Mouse (Mus musculus): ENCODE results near the gene Elf4. TPM values are rescaled to one million over a fixed set of nuclear protein-coding genes. Genes with fewer than 3 reads are reported as not detected.

Gene Elf4
- 4.8 and 5.3 TPM in 2 replicates for total RNA-seq (2012; rRNA removed)
- 0.82 and 1.4 TPM in 2 replicates for total RNA-seq (2014; rRNA removed)
- 10.1 and 12.4 TPM in 2 replicates for polyA plus RNA-seq (2012; ENCODE audit: insufficient read length, low read depth)

DNA sequence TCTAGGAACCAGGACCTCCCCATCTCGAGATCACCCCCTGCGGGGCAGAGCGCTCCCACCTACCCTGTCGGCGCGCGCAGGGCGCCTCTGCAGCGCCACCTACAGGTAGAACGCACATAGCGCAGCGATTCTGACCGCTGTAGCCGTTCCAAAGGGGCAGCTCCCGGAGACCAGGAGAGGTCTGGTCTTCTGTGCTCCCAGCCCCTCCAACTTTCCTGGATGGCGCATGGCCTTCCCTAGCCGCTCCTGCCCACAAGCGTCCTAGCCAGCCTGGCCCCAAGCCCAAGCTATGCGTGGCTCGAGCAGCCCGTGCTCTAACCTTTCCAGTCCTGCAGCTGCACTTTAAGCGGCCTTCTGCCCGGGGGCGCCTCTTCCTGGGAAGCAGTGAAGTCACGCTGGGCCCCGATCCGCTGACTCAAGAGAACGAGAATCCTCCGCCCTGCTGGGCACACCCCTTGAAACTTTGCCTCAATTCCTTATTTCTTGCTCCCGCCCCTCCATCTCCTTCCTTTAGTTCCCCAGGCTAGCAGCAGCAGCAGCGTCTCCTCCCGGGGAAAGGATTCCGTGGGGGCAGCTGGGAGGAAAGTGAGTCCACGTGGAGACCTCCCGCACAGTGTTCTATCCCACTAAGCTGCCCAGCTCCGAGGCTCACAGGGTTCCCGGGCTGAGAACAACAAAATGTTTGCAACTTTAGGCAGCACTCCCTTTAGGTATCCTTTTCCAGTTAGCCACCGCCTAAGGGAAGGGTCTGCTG, at the start of gene Elf4:
TSS of gene Elf4 (minus strand) at position 379 of the 754 bp plus-strand sequence.
- peak within 1 kb of the TSS; percentile 32 to 60 (median 39) for H3K4me3 ChIP-seq (replicated peaks in 1 of 3; ENCODE audit: low read depth in 2 of 3, low read length in 2 of 3, poor library complexity in 1 of 3)
- dilution Hi-C loops (cut with MboI; ENCODE audit: extremely low pct_ligation_motif_present, extremely low pct_unique_long_range_greater_than_20kb, low sequenced_read_pairs) = no loop called here
- peak within 1 kb of the TSS; percentile 93 for H3K4me2 ChIP-seq (ENCODE audit: insufficient read depth, low read depth, poor library complexity, severe bottlenecking)
- in situ Hi-C loops (cut with MboI; ENCODE audit: low pct_ligation_motif_present, low pct_unique_long_range_greater_than_20kb, low sequenced_read_pairs) = loop anchor here (5.0 kb wide), 1 partner anchor 41 kb away; no protein-coding TSS in a partner anchor
- peak; percentile 33 for DNase-seq (ENCODE audit: extremely low read depth)
- H3K79me2 ChIP-seq (replicated peaks; ENCODE audit: control insufficient read depth, extremely low read depth, insufficient read depth, poor library complexity, severe bottlenecking) = no peaks in the 10 kb centered on the region
- H3K9me3 ChIP-seq (replicated peaks; ENCODE audit: low read length) = no peaks in the 10 kb centered on the region
- no peak within 1 kb of the TSS for H3K27ac ChIP-seq (ENCODE audit: insufficient read depth, low read depth)
- TF ChIP-seq SIN3A (IDR thresholded peaks at IDR 0.05; ENCODE audit: low read length) (0 out of 2 replicates have a peak, but pooled peaks have one; percentile 7), ELF1 (IDR thresholded peaks at IDR 0.05; ENCODE audit: low read depth, low read length) (no peak), POLR2AphosphoS2 (IDR thresholded peaks at IDR 0.05; ENCODE audit: low read depth, low read length) (no peak), ZC3H11A (IDR thresholded peaks at IDR 0.05; ENCODE audit: low read depth, low read length) (no peak), TBP (conservative IDR thresholded peaks at IDR 0.05; ENCODE audit: low read depth, low read length) (no peak), CHD2 (IDR thresholded peaks at IDR 0.05; ENCODE audit: low read length) (no peak), NRF1 (IDR thresholded peaks at IDR 0.05; ENCODE audit: low read depth, low read length) (peak; percentile 58), CTCF (conservative IDR thresholded peaks at IDR 0.05 in 1 of 2, IDR thresholded peaks at IDR 0.05 in 1 of 2; ENCODE audit: low read depth in 2 of 2, low read length in 2 of 2) (peak; percentile 32 to 87; a peak in 3 of 4 replicates), SMC3 (IDR thresholded peaks at IDR 0.05; ENCODE audit: low read depth, low read length) (peak; percentile 69), ZNF384 (IDR thresholded peaks at IDR 0.05; ENCODE audit: low read depth, low read length) (no peak), BHLHE40 (IDR thresholded peaks at IDR 0.05; ENCODE audit: low read depth, low read length) (peak; percentile 21; the same call in 1 of the 2 replicates), RAD21 (IDR thresholded peaks at IDR 0.05; ENCODE audit: low read depth, low read length) (peak; percentile 64), CHD1 (IDR thresholded peaks at IDR 0.05; ENCODE audit: low read depth, low read length) (no peak), ETS1 (conservative IDR thresholded peaks at IDR 0.05; ENCODE audit: low read depth, low read length) (no peak), MYC (IDR thresholded peaks at IDR 0.05; ENCODE audit: low read depth, low read length) (no peak), MXI1 (IDR thresholded peaks at IDR 0.05; ENCODE audit: low read depth, low read length) (peak; percentile 32; the same call in 1 of the 2 replicates), NELFE (IDR thresholded peaks at IDR 0.05; ENCODE audit: low read depth, low read length) (peak; percentile 26; the same call in 1 of the 2 replicates), KAT2A (IDR thresholded peaks at IDR 0.05; ENCODE audit: insufficient replicate concordance, low read length) (no peak), IRF4 (IDR thresholded peaks at IDR 0.05; ENCODE audit: low read depth, low read length) (no peak)
- H3K9ac ChIP-seq (ENCODE audit: insufficient read depth, low read depth) = peak within 1 kb of the TSS; percentile 61
- H3K4me1 ChIP-seq (ENCODE audit: control insufficient read depth in 1 of 2, insufficient read depth in 2 of 2) = peaks cover 2 to 9% of the 10 kb centered on the region in 2 experiments; a peak in 3 of 4 replicates
- no peaks in the 10 kb centered on the region for H3K27me3 ChIP-seq (replicated peaks)
- H3K36me3 ChIP-seq (replicated peaks in 1 of 2; ENCODE audit: control insufficient read depth in 1 of 2, insufficient read depth in 1 of 2, low read length in 1 of 2) = no peaks in the 10 kb centered on the region

DNA sequence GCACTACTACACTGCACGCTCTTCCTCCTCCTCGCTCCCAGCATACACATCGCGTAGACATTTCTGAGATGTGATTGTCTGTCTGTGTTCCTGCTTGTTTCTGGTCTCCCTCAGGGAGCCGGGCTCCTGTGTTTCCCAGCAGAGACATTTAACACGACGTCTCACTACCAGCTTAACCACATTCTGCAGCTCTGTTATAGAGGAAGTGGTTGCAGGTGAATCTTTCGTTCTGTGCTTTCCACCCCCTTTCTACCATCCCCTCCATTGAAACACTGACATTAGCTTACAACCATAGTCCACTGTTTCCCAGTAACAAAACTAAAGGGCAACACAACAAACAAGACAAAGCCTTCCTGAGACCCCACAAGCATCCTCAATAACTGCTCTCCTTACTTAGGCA, 30.8 kb upstream of the Elf4 start:
- H3K9me3 ChIP-seq (replicated peaks; ENCODE audit: low read length) = no peaks in the 10 kb centered on the region
- in situ Hi-C loops (cut with MboI; ENCODE audit: low pct_ligation_motif_present, low pct_unique_long_range_greater_than_20kb, low sequenced_read_pairs) (no loop called here), dilution Hi-C loops (cut with MboI; ENCODE audit: extremely low pct_ligation_motif_present, extremely low pct_unique_long_range_greater_than_20kb, low sequenced_read_pairs) (no loop called here)
- TF ChIP-seq ZKSCAN1 (IDR thresholded peaks at IDR 0.05; ENCODE audit: borderline replicate concordance, low read depth, low read length) = no peak
- TF ChIP-seq SIN3A (IDR thresholded peaks at IDR 0.05; ENCODE audit: low read length) = no peak
- no peak for TF ChIP-seq ZMIZ1 (IDR thresholded peaks at IDR 0.05; ENCODE audit: low read depth, low read length)
- no peak for TF ChIP-seq MEF2A (IDR thresholded peaks at IDR 0.05; ENCODE audit: borderline replicate concordance, low read depth, low read length)
- no peak for TF ChIP-seq ZC3H11A (IDR thresholded peaks at IDR 0.05; ENCODE audit: low read depth, low read length)
- peak; percentile 20 for DNase-seq (ENCODE audit: extremely low read depth)
- H3K9ac ChIP-seq (ENCODE audit: insufficient read depth, low read depth) = no peak overlapping the region
- H3K4me1 ChIP-seq (ENCODE audit: control insufficient read depth in 1 of 2, insufficient read depth in 2 of 2) = peaks cover 0 to 22% of the 10 kb centered on the region in 2 experiments; a peak in 1 of 4 replicates
- H3K27ac ChIP-seq (ENCODE audit: insufficient read depth, low read depth) = no peak overlapping the region
- H3K27me3 ChIP-seq (replicated peaks) = no peaks in the 10 kb centered on the region
- H3K4me2 ChIP-seq (ENCODE audit: insufficient read depth, low read depth, poor library complexity, severe bottlenecking) = no peak overlapping the region; the same call in 1 of the 2 replicates
- H3K4me3 ChIP-seq (replicated peaks in 1 of 3; ENCODE audit: low read depth in 2 of 3, low read length in 2 of 3, poor library complexity in 1 of 3) = no peak overlapping the region
- H3K36me3 ChIP-seq (replicated peaks in 1 of 2; ENCODE audit: control insufficient read depth in 1 of 2, insufficient read depth in 1 of 2, low read length in 1 of 2) = peaks cover 21 to 44% of the 10 kb centered on the region in 2 experiments
- 0 out of 2 replicates have a peak, but pooled peaks cover 2% of the 10 kb centered on the region for H3K79me2 ChIP-seq (replicated peaks; ENCODE audit: control insufficient read depth, extremely low read depth, insufficient read depth, poor library complexity, severe bottlenecking)
